Mouse (Mus musculus) G1E (cell line): Measurements from ENCODE around the gene Rbm48.
"Not testable (repeated sequence)": the region's sequence is repeated elsewhere in the genome, so short reads cannot be mapped to it uniquely, and the experiment has no call there.

Source experiments
- CTCF ChIP-seq: IDR thresholded peaks from 2 replicates; pipeline ENCODE4 v1.5.1; 2012; ENCODE audit warnings: low read depth, low read length, inconsistent platforms, mixed read lengths
- GATA1 ChIP-seq: IDR thresholded peaks from 2 replicates; pipeline ENCODE4 v1.6.1; 2012; ENCODE audit warnings: borderline replicate concordance, low read length, inconsistent platforms, mixed read lengths
- TAL1 ChIP-seq: conservative IDR thresholded peaks from 2 replicates; pipeline ENCODE4 v1.6.1; 2012; ENCODE audit warnings: low read depth, low read length, inconsistent platforms, mixed read lengths

- not testable (repeated sequence) for TF ChIP-seq CTCF, GATA1, TAL1
Measured at GRCm38 (mm10) chr5:3611835-3612234, 15.4 kb upstream of the Rbm48 start.
